Mouse (Mus musculus) lung, embryonic 16.5 days (tissue): Measurements from ENCODE around the gene Cfap97d1. TPM values are rescaled to one million over a fixed set of nuclear protein-coding genes. Genes with fewer than 3 reads are reported as not detected.

Source experiments
- ATAC-seq: fragments of 200-750 bp; cut with Nextera tagmentation; 2 replicates; pipeline ENCODE4 v1.8.0; 2017; ENCODE audit warnings: low read depth, mild to moderate bottlenecking, moderate library complexity
- H3K27ac ChIP-seq: fragments of 300-500 bp; sonication (generic); 2 replicates; pipeline ENCODE4 v1.5.1; 2014; ENCODE audit warnings: mild to moderate bottlenecking, control low read depth, low read length
- H3K27me3 ChIP-seq: fragments of 300-500 bp; sonication (generic); 2 replicates; pipeline ENCODE4 v1.6.1; 2014; ENCODE audit warnings: low read depth, low read length, mixed read lengths; ENCODE audit not compliant: control insufficient read depth, insufficient read depth
- H3K36me3 ChIP-seq: fragments of 300-500 bp; sonication (generic); 2 replicates; pipeline ENCODE4 v1.6.1; 2014; ENCODE audit warnings: low read length; ENCODE audit not compliant: control insufficient read depth, insufficient read depth
- H3K4me1 ChIP-seq: fragments of 300-500 bp; sonication (generic); replicated peaks from 2 replicates; pipeline ENCODE4 v1.6.1; 2014; ENCODE audit warnings: low read length, mixed read lengths; ENCODE audit not compliant: control insufficient read depth, insufficient read depth
- H3K4me2 ChIP-seq: fragments of 300-500 bp; sonication (generic); 2 replicates; pipeline ENCODE4 v1.6.1; 2014; ENCODE audit warnings: low read depth, low read length, control low read depth
- H3K4me3 ChIP-seq: fragments of 300-500 bp; sonication (generic); 2 replicates; pipeline ENCODE4 v1.5.1; 2014; ENCODE audit warnings: mild to moderate bottlenecking, low read length, control low read depth
- H3K9ac ChIP-seq: fragments of 300-500 bp; sonication (generic); 2 replicates; pipeline ENCODE4 v1.6.1; 2014; ENCODE audit warnings: low read length, control low read depth
- H3K9me3 ChIP-seq: fragments of 300-500 bp; sonication (generic); 2 replicates; pipeline ENCODE4 v1.6.1; 2016; ENCODE audit warnings: low read length; ENCODE audit not compliant: control insufficient read depth
- WGBS: fragments of 180-500 bp; shearing (Covaris S2); extraction: QIAGEN DNeasy Blood & Tissue Kit; methylation state at CpG from one replicate; pipeline ENCODE4 v1.1.7; 2014; 5-methylcytosine and 5-hydroxymethylcytosine counted together
- polyA plus RNA-seq: library from polyadenylated mRNA; unstranded; fragments of >200 nt; fragmentation: Nextera tagmentation; extraction: Ambion mirVana; gene quantifications from 2 replicates; pipeline ENCODE4 v1.2.1, GENCODE M21; 2015

The Cfap97d1 gene
- polyA plus RNA-seq, 1 experiment from 2014 or later, result not detected

DNA sequence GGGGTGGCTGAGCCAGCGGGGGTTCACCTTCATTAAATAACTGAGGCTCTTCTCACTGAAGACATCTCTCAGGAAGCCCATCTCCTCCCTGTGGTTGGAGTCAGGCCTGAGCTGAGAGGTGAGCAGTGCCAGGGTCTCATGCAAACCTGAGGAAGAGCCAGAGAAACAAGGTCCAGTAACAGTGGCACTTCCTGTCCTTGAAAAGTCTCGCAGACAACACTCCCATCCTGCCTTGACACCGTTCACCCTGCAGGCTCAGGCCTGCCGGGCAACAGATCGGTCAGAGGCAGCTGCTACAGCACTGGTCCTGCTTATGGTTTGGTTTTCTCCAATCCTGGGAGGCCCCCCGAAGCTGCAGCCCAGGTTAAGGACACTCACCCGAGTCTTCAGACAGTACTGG lies 41.3 kb downstream of the Cfap97d1 start:
- Histone ChIP-seq H3K4me3 (no peak overlapping the region), H3K9me3 (no peaks in the 10 kb centered on the region), H3K9ac (no peak overlapping the region), H3K27me3 (no peaks in the 10 kb centered on the region), H3K4me2 (no peak overlapping the region), H3K4me1 (peaks cover 9% of the 10 kb centered on the region), H3K36me3 (no peaks in the 10 kb centered on the region), H3K27ac (no peak overlapping the region)
- no peak for ATAC-seq
- 45% methylated on average over 7 of the region's 7 CpGs for WGBS

DNA sequence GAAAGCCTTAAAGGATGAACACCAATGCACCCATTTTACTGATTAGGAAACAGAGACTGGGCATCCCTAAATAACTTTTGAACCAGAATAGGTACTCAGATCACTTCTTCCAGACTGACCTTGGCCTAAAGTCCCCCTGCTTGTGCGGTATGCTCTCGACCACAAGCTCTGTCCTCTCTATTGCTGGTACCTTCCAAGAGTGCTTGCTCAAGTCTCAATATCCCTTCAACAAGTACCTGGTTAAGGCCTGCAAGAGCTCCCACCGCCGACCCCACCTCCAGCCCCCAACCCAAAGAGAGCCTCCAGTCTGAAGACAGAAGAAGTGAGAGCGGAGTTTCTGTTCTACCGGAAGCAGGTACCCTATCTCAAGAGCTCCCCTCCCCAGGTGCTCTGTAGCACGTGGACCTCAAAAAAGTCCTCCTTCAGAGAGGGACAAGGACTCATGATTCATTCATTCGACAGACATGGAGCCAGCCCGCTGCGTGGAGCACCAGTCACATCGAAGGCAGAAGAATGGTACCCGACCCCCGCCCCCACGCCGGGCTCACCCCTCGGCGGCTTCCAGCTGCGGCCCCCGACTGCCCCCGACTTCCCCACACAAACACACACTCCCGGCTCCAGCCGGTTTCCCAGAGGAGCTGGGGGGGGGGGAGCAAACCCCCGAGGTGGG lies 42.0 kb downstream of the Cfap97d1 start:
- WGBS, result 4% methylated on average over 22 of the region's 23 CpGs
- ATAC-seq, result peak; percentile 5; the same call in 1 of the 2 replicates
- Histone ChIP-seq H3K27me3 (no peaks in the 10 kb centered on the region; the same call in 1 of the 2 replicates), H3K4me3 (peak overlapping the region; percentile 68), H3K9ac (peak overlapping the region; percentile 72), H3K4me2 (peak overlapping the region; percentile 86), H3K27ac (no peak overlapping the region), H3K4me1 (peaks cover 9% of the 10 kb centered on the region), H3K9me3 (no peaks in the 10 kb centered on the region), H3K36me3 (no peaks in the 10 kb centered on the region)

DNA sequence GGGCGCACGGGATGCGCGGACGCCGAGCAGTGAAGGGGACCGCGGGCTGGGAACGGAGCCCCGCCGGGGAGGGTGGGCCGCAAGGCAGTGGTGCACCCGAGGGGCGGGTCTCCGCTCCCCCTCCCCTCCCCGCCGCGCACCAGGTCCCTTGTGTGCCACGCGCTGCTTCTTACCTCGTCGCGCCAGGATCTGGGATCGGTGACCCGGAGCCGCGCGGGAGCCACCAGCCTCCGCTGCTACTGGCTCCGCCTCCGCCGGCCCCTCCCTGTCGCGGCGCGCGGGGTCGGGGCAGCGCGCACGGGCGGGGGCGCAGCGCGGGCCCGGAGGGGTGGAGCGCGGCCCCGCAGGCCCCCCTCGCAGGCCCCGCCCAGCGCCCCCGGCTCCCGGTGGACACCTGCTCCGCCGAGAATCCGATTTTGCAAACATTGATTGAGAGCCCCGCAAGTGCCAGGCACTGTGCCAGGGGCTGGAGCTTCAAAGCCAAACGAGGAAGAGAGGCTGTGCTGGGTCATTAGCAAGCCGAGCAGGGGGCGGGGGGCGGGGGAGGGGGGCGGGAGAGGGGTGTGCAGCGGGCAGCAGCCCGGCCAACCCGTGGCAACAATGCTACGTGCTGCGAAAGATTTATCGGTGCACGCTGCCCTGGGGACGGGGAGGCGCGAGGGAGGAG lies 42.7 kb downstream of the Cfap97d1 start:
- Histone ChIP-seq H3K4me2 (peak overlapping the region; percentile 86), H3K4me3 (peak overlapping the region; percentile 68), H3K9ac (peak overlapping the region; percentile 72), H3K36me3 (no peaks in the 10 kb centered on the region), H3K4me1 (peaks cover 9% of the 10 kb centered on the region), H3K27me3 (no peaks in the 10 kb centered on the region; the same call in 1 of the 2 replicates), H3K27ac (peak overlapping the region; percentile 36; the same call in 1 of the 2 replicates), H3K9me3 (no peaks in the 10 kb centered on the region)
- ATAC-seq, result peak; percentile 94
- WGBS, result under 1% methylated on average over 28 of the region's 73 CpGs

- no peak; the same call in 1 of the 2 replicates for ATAC-seq
- Histone ChIP-seq H3K9ac (peak overlapping the region; percentile 72; the same call in 1 of the 2 replicates), H3K4me2 (peak overlapping the region; percentile 86), H3K27me3 (no peaks in the 10 kb centered on the region; the same call in 1 of the 2 replicates), H3K4me3 (peak overlapping the region; percentile 68), H3K9me3 (no peaks in the 10 kb centered on the region), H3K27ac (no peak overlapping the region; the same call in 1 of the 2 replicates), H3K4me1 (peaks cover 9% of the 10 kb centered on the region), H3K36me3 (no peaks in the 10 kb centered on the region)
- WGBS, result 7% methylated on average over 12 of the region's 12 CpGs
These were observed 43.4 kb downstream of the Cfap97d1 start for GRCm38 (mm10) chr11:102027361-102028017.

DNA sequence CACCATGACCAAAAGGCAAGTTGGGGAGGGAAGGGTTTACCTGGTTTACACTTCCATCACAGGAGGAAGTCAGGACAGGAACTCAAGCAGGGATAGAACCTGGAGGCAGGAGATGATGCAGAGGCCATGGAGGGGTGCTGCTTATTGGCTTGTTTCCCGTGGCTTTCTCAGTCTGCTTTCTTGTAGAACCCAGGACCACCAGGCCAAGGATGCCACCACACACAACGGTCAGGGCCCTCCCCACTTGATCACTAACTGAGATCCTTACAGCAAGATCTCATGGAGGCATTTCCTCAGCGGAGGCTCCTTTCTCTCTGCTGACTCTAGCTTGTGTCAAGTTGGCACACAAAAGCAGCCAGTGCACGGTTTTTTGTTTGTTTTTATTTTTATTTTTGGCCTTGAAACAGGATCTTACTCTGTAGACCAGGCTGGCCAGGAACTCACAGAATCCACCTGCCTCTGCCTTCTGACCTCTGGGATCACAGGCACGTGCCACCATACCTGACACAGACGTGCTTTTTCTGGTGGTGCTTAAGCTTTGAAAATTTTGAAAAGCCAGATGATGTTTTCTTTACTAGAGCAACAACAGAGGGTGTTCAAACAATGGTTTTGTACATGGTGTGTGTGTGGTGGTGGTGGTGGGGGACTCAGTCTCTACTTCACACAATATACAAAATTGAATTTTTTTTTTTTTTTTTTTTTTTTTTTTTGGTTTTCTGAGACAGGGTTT lies 44.2 kb downstream of the Cfap97d1 start, which contains the start of gene Mpp3:
Mpp3 (minus strand) TSS at position 375 of the 730 bp plus-strand sequence.
- H3K4me2 ChIP-seq, result peak within 1 kb of the TSS; percentile 86
- WGBS, result 62% methylated on average over 6 of the region's 6 CpGs
- no peaks in the 10 kb centered on the region for H3K36me3 ChIP-seq
- H3K27me3 ChIP-seq, result no peaks in the 10 kb centered on the region; the same call in 1 of the 2 replicates
- H3K9ac ChIP-seq, result peak within 1 kb of the TSS; percentile 72; the same call in 1 of the 2 replicates
- no peaks in the 10 kb centered on the region for H3K9me3 ChIP-seq
- H3K4me3 ChIP-seq, result peak within 1 kb of the TSS; percentile 68
- ATAC-seq, result no peak
- H3K27ac ChIP-seq, result no peak within 1 kb of the TSS; the same call in 1 of the 2 replicates
- peaks cover 9% of the 10 kb centered on the region for H3K4me1 ChIP-seq

- WGBS, result 72% methylated on average over 4 of the region's 4 CpGs
- no peak for ATAC-seq
- H3K27ac ChIP-seq, result no peak overlapping the region
These were observed 45.2 kb downstream of the Cfap97d1 start for GRCm38 (mm10) chr11:102029304-102029703.

DNA sequence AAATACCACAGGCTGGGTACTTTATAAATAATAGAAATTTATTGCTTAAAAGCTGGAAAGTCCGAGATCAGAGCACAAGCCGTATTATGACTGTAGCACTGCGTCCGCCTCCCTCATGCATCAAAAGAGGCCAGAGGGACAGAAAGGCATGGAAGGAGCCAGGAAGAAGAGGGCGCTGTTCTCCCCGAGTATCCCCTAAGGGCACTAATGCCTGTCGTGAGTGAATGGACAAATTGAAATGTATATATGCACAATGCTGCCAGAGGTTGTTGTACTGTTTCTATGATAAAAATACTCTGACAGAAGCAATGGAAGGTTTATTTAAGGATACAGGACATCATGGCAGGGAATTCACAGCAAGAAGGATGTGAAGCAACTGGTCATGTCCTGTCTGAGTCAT lies 45.9 kb downstream of the Cfap97d1 start:
- Histone ChIP-seq H3K9me3 (no peaks in the 10 kb centered on the region), H3K36me3 (no peaks in the 10 kb centered on the region), H3K4me3 (no peak overlapping the region), H3K4me2 (no peak overlapping the region), H3K4me1 (peaks cover 9% of the 10 kb centered on the region), H3K9ac (no peak overlapping the region), H3K27me3 (no peaks in the 10 kb centered on the region; the same call in 1 of the 2 replicates), H3K27ac (no peak overlapping the region)
- WGBS, result 33% methylated on average over 7 of the region's 7 CpGs
- no peak for ATAC-seq

More at GRCm38 (mm10) chr11:102029304-102029703, 45.2 kb downstream of the Cfap97d1 start:
- Histone ChIP-seq H3K27me3 (no peaks in the 10 kb centered on the region; the same call in 1 of the 2 replicates), H3K4me3 (no peak overlapping the region), H3K9me3 (no peaks in the 10 kb centered on the region), H3K4me2 (no peak overlapping the region), H3K36me3 (no peaks in the 10 kb centered on the region), H3K4me1 (peaks cover 9% of the 10 kb centered on the region), H3K9ac (no peak overlapping the region)

- Histone ChIP-seq H3K9me3 (no peaks in the 10 kb centered on the region), H3K4me1 (peaks cover 8% of the 10 kb centered on the region), H3K27me3 (no peaks in the 10 kb centered on the region; the same call in 1 of the 2 replicates), H3K4me2 (no peak overlapping the region), H3K36me3 (no peaks in the 10 kb centered on the region), H3K27ac (no peak overlapping the region), H3K4me3 (no peak overlapping the region), H3K9ac (no peak overlapping the region)
- no peak for ATAC-seq
- WGBS, result 76% methylated on average over 7 of the region's 7 CpGs
These were observed 47.1 kb downstream of the Cfap97d1 start for GRCm38 (mm10) chr11:102031149-102031548.
